Mouse (Mus musculus) limb, embryonic 10.5 days (tissue): ENCODE results near the gene Slc8a1. TPM values are rescaled to one million over a fixed set of nuclear protein-coding genes. Genes with fewer than 3 reads are reported as not detected.

Source experiments
- DNase-seq: peaks from one replicate; pipeline ENCODE4 v3.0.0-alpha.2; 2017; ENCODE audit warnings: low spot score
- H3K27ac ChIP-seq: fragments of 300-500 bp; sonication (generic); 2 replicates; pipeline ENCODE4 v1.5.1; 2016; ENCODE audit warnings: mild to moderate bottlenecking
- H3K27me3 ChIP-seq: fragments of 300-500 bp; sonication (generic); 2 replicates; pipeline ENCODE4 v1.6.1; 2016; ENCODE audit warnings: low read depth, mild to moderate bottlenecking; ENCODE audit not compliant: poor library complexity, severe bottlenecking
- H3K36me3 ChIP-seq: fragments of 300-500 bp; sonication (generic); 2 replicates; pipeline ENCODE4 v1.6.1; 2016; ENCODE audit warnings: mild to moderate bottlenecking, moderate library complexity
- H3K4me1 ChIP-seq: fragments of 300-500 bp; sonication (generic); 2 replicates; pipeline ENCODE4 v1.6.1; 2016
- H3K4me3 ChIP-seq: fragments of 300-500 bp; sonication (generic); 2 replicates; pipeline ENCODE4 v1.5.1; 2016; ENCODE audit warnings: mild to moderate bottlenecking, moderate library complexity
- H3K9me3 ChIP-seq: fragments of 300-500 bp; sonication (generic); replicated peaks from 2 replicates; pipeline ENCODE4 v1.6.1; 2016; ENCODE audit warnings: mild to moderate bottlenecking
- WGBS: fragments of 180-500 bp; shearing (Covaris S2); methylation state at CpG from one replicate; pipeline ENCODE4 v1.1.7; 2016; 5-methylcytosine and 5-hydroxymethylcytosine counted together
- polyA plus RNA-seq: library from polyadenylated mRNA; unstranded; fragments of >200 nt; fragmentation: Nextera tagmentation; extraction: Ambion mirVana; gene quantifications from 2 replicates; pipeline ENCODE4 v1.2.1, GENCODE M21; 2016

Slc8a1 gene
- polyA plus RNA-seq, 1 experiment from 2014 or later = 3.0 TPM

GRCm38 (mm10) chr17:81377757-81378299 is 360.3 kb downstream of the Slc8a1 start:
- Histone ChIP-seq H3K27me3 (no peaks in the 10 kb centered on the region), H3K4me1 (0 out of 2 replicates have a peak, but pooled peaks cover 11% of the 10 kb centered on the region), H3K9me3 (no peaks in the 10 kb centered on the region), H3K4me3 (no peak overlapping the region), H3K27ac (no peak overlapping the region), H3K36me3 (no peaks in the 10 kb centered on the region)
- no peak for DNase-seq
- WGBS = 52% methylated on average over 5 of the region's 5 CpGs

- H3K36me3 ChIP-seq = no peaks in the 10 kb centered on the region
- no peaks in the 10 kb centered on the region for H3K27me3 ChIP-seq
- no peaks in the 10 kb centered on the region for H3K9me3 ChIP-seq
- H3K4me1 ChIP-seq = 0 out of 2 replicates have a peak, but pooled peaks cover 11% of the 10 kb centered on the region
- H3K27ac ChIP-seq = no peak overlapping the region
- WGBS = 52% methylated on average over 1 of the region's 1 CpGs
- DNase-seq = no peak
- H3K4me3 ChIP-seq = no peak overlapping the region
Measured at GRCm38 (mm10) chr17:81377195-81377594, 361.0 kb downstream of the Slc8a1 start.

- Histone ChIP-seq H3K27me3 (no peaks in the 10 kb centered on the region), H3K4me3 (no peak overlapping the region), H3K27ac (no peak overlapping the region), H3K4me1 (0 out of 2 replicates have a peak, but pooled peaks cover 9% of the 10 kb centered on the region), H3K9me3 (no peaks in the 10 kb centered on the region), H3K36me3 (no peaks in the 10 kb centered on the region)
- WGBS = 89% methylated on average over 6 of the region's 6 CpGs
- no peak for DNase-seq
Measured at GRCm38 (mm10) chr17:81375901-81376300, 362.3 kb downstream of the Slc8a1 start.

- 87% methylated on average over 2 of the region's 2 CpGs for WGBS
- Histone ChIP-seq H3K9me3 (no peaks in the 10 kb centered on the region), H3K27ac (no peak overlapping the region), H3K36me3 (no peaks in the 10 kb centered on the region), H3K4me3 (no peak overlapping the region), H3K4me1 (no peaks in the 10 kb centered on the region), H3K27me3 (no peaks in the 10 kb centered on the region)
- DNase-seq = no peak
Measured at GRCm38 (mm10) chr17:81369036-81369435, 369.1 kb downstream of the Slc8a1 start.

DNA sequence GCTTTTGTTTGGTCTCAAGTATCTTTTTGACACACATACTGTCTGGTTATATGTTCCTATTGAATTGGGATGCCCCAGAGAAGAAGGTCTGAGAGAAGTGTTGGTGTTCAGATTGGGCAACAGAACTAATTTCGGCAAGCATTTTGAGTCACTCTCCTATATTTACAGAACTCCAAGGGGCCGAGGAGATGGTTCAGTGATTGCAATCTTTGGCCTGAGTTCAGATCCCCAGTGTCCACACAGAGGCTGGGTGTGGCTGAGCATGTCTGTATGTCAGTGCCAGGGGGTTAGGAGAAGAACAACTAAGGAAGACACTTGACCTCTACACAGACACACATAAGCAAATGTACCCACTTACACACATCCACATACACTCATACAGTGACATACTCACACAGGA is 369.7 kb downstream of the Slc8a1 start:
- Histone ChIP-seq H3K27ac (no peak overlapping the region), H3K4me3 (no peak overlapping the region), H3K4me1 (no peaks in the 10 kb centered on the region), H3K36me3 (no peaks in the 10 kb centered on the region), H3K9me3 (no peaks in the 10 kb centered on the region), H3K27me3 (no peaks in the 10 kb centered on the region)
- no peak for DNase-seq
- WGBS = 88% methylated on average over 2 of the region's 2 CpGs

DNA sequence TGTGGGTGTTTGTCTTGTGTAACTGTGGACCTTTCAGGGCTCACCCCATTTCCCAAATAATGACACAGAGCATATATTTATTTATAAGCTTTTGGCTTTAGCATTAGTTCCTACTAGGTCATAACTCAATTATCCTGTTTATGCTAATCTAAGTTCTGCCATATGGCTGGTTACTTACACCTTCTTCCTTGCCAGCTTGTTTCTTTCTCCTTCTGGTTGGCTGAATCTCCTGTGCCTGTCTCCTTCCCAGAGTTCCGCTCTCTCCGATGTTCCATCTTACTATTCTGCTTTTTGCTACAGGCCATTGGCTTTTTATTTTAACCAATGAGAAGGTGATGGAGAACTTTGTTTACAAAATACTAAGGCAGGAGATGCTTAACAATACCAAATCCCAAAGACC is 374.8 kb downstream of the Slc8a1 start:
- Histone ChIP-seq H3K27me3 (no peaks in the 10 kb centered on the region), H3K4me1 (no peaks in the 10 kb centered on the region), H3K4me3 (no peak overlapping the region), H3K36me3 (no peaks in the 10 kb centered on the region), H3K27ac (no peak overlapping the region), H3K9me3 (no peaks in the 10 kb centered on the region)
- no peak for DNase-seq
- 96% methylated on average over 2 of the region's 2 CpGs for WGBS

DNA sequence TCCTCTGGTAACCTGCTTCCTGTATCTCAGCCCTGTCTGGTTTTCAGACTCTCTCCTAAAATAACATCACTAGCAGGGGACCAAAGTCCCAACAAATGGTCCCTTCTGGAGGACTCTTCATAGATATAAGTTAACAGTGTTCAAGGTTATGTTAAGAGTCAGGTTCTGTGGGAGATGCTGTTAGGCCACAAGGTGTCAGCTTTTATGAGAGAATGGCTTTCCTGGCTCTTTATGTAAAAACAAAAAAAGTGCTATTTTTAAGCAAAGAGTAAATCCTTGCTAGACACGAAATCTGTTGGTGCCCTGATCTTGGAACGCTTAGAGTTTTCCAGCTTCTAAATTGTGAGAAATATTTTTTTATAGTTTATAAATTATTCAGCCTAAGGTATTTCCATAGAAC is 377.6 kb downstream of the Slc8a1 start:
- no peaks in the 10 kb centered on the region for H3K9me3 ChIP-seq
- H3K36me3 ChIP-seq = no peaks in the 10 kb centered on the region
- H3K4me3 ChIP-seq = no peak overlapping the region
- no peaks in the 10 kb centered on the region for H3K4me1 ChIP-seq
- no peak overlapping the region for H3K27ac ChIP-seq
- no peaks in the 10 kb centered on the region for H3K27me3 ChIP-seq
- WGBS = 92% methylated on average over 2 of the region's 2 CpGs
- DNase-seq = no peak

GRCm38 (mm10) chr17:81360032-81360431 is 378.1 kb downstream of the Slc8a1 start:
- H3K36me3 ChIP-seq = 0 out of 2 replicates have a peak, but pooled peaks cover 3% of the 10 kb centered on the region
- no peaks in the 10 kb centered on the region for H3K4me1 ChIP-seq

DNA sequence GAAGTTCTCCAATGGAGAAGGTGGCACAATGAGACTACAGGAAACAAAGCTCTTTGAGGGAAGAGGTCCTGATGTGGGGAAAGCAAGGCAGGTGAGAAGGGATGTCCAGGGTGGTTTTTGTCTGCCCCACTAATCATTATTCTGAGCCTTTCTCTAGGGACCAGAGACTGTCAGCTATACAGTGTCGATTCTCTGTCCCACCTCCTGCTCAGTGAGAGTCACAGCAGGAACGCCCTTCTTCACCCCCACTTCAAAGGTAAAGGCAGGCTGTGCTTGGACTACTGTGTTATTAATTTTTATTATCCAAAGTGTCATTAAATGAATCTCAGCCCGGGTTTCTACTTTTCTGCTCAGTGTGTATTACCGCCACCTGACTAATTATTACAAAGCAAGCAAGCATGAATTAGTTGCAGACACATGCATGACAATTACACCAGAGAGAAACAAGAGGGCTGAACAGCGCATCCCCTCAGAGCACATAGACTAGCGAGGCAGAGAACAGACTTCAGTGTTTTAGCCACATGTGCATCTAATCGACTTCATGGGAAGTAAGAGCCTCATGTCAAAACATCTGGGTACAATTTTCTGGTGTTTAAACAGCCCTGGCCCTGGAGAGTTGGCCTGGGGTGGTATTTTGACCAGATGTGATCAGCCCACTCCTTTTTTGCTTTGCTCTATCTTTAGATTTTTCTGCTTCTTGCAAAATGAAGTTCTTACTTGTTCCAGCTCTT is 402.0 kb downstream of the Slc8a1 start:
- H3K9me3 ChIP-seq = no peaks in the 10 kb centered on the region
- peak; percentile 41 for DNase-seq
- H3K4me1 ChIP-seq = peaks cover 23% of the 10 kb centered on the region
- 14% methylated on average over 7 of the region's 7 CpGs for WGBS
- H3K27ac ChIP-seq = 0 out of 2 replicates have a peak overlapping the region, but pooled peaks have one; percentile 5
- H3K4me3 ChIP-seq = 0 out of 2 replicates have a peak overlapping the region, but pooled peaks have one; percentile 12
- H3K27me3 ChIP-seq = no peaks in the 10 kb centered on the region
- no peaks in the 10 kb centered on the region for H3K36me3 ChIP-seq

More at GRCm38 (mm10) chr17:81360032-81360431, 378.1 kb downstream of the Slc8a1 start:
- 81% methylated on average over 4 of the region's 4 CpGs for WGBS
- H3K27me3 ChIP-seq = no peaks in the 10 kb centered on the region
- no peak for DNase-seq
- no peaks in the 10 kb centered on the region; the same call in 1 of the 2 replicates for H3K9me3 ChIP-seq
- no peak overlapping the region for H3K4me3 ChIP-seq
- no peak overlapping the region for H3K27ac ChIP-seq

DNA sequence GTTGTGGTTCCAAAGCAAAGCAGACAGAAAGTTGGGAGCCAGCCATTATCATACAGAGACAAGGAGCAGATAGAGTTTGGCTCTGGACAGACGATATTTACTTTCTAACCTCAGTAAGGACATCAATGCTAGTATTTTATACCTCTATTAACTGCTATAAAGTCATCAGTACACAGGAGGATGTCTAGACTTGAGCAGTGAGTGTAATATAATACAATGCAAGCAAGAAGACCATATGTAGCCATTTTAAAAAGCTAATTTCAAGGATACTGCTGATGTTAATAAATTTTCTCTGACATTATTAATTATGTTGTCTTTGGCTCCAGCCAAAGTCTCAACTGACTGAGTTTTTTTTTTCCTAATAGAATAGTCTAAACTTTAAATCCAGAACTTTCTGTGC is 402.7 kb downstream of the Slc8a1 start:
- no peaks in the 10 kb centered on the region for H3K9me3 ChIP-seq
- no peaks in the 10 kb centered on the region for H3K27me3 ChIP-seq
- no peak overlapping the region for H3K4me3 ChIP-seq
- DNase-seq = no peak
- H3K36me3 ChIP-seq = no peaks in the 10 kb centered on the region
- 82% methylated on average over 1 of the region's 1 CpGs for WGBS
- H3K4me1 ChIP-seq = peaks cover 23% of the 10 kb centered on the region
- H3K27ac ChIP-seq = no peak overlapping the region
